In genomic region chr11:53590368-53590768, GRCm38 (mm10) we compare ENCODE assay signal across 8 mouse cellular contexts. TPM values are rescaled to one million over a fixed set of nuclear protein-coding genes. Genes with fewer than 3 reads are reported as not detected.
DNase-seq lines count a peak whose midpoint lies in the region; ATAC-seq and TF ChIP-seq lines count a peak whose summit lies in the region.
"Had no signal": no experiment of that assay in that cellular context is flagged by ENCODE, and none has a peak within 500 bp of the region (broad histone marks: within the 10 kb centered on the region; RNA-seq: fewer than 3 reads in every experiment).

No protein-coding gene starts in this region.

- no peaks in the 10 kb centered on the region for H3K27me3 ChIP-seq in G1E (ENCODE audit: insufficient read depth, low read length)
- H3K27me3 ChIP-seq in liver, embryonic 14.5 days (ENCODE audit: control insufficient read depth, insufficient read depth, low read length), result no peaks in the 10 kb centered on the region
- H3K27me3 ChIP-seq: stomach, embryonic 15.5 days had no signal

- H3K9me3 ChIP-seq in G1E (replicated peaks), result 0 out of 2 replicates have a peak, but pooled peaks cover 1% of the 10 kb centered on the region
- H3K9me3 ChIP-seq in liver, embryonic 14.5 days (ENCODE audit: control insufficient read depth, low read length), result no peaks in the 10 kb centered on the region
- H3K9me3 ChIP-seq: stomach, embryonic 15.5 days had no signal

- H3K9ac ChIP-seq in liver, embryonic 14.5 days (replicated peaks), result peak overlapping the region; percentile 31; the same call in 1 of the 2 replicates
- H3K9ac ChIP-seq: stomach, embryonic 15.5 days had no signal

- 15% methylated on average over 15 of the region's 15 CpGs for WGBS in liver, embryonic 14.5 days (ENCODE audit: insufficient replicate concordance)

- peak; percentile 87 for TF ChIP-seq CTCF in G1E (IDR thresholded peaks at IDR 0.05; ENCODE audit: low read depth, low read length)
- peak; percentile 97 for TF ChIP-seq CTCF in liver, embryonic 14.5 days (IDR thresholded peaks at IDR 0.05; ENCODE audit: low read depth)

- H3K4me2 ChIP-seq in liver, embryonic 14.5 days (ENCODE audit: low read depth), result peak overlapping the region; percentile 60
- H3K4me2 ChIP-seq: stomach, embryonic 15.5 days had no signal

- H3K27ac ChIP-seq in liver, embryonic 14.5 days, result no peak overlapping the region
- H3K27ac ChIP-seq: stomach, embryonic 15.5 days had no signal

- peaks cover 37% of the 10 kb centered on the region for H3K4me1 ChIP-seq in G1E (ENCODE audit: insufficient read depth, low read depth, low read length)
- peaks cover 0 to 3% of the 10 kb centered on the region in 2 experiments; a peak in 2 of 4 replicates for H3K4me1 ChIP-seq in liver, embryonic 14.5 days (replicated peaks; ENCODE audit: control insufficient read depth in 2 of 2, insufficient read depth in 2 of 2, low read length in 1 of 2)
- H3K4me1 ChIP-seq: stomach, embryonic 15.5 days had no signal

- H3K4me3 ChIP-seq in G1E (ENCODE audit: low read depth, low read length), result no peak overlapping the region
- peak overlapping the region; percentile 17 to 30; a peak in 3 of 4 replicates for H3K4me3 ChIP-seq in liver, embryonic 14.5 days (ENCODE audit: insufficient read depth in 1 of 2, low read depth in 2 of 2, low read length in 2 of 2)
- H3K4me3 ChIP-seq: stomach, embryonic 15.5 days had no signal

- TF ChIP-seq EP300 in liver, embryonic 14.5 days (IDR thresholded peaks at IDR 0.05; ENCODE audit: low read depth), result no peak

- no peak for ATAC-seq in G1E (ENCODE audit: extremely low read depth, insufficient number of reproducible peaks, low FRiP score, poor library complexity, severe bottlenecking)
- peak; percentile 52; the same call in 1 of the 2 replicates for ATAC-seq in liver, embryonic 14.5 days (ENCODE audit: insufficient read depth)

- peaks cover 71% of the 10 kb centered on the region for H3K36me3 ChIP-seq in G1E (replicated peaks)
- H3K36me3 ChIP-seq in liver, embryonic 14.5 days (replicated peaks; ENCODE audit: control insufficient read depth, insufficient read depth, low read depth), result no peaks in the 10 kb centered on the region

- DNase-seq in layer of hippocampus, adult 11-12 months (ENCODE audit: low spot score), result peak; percentile 37
- DNase-seq in layer of hippocampus, adult 9-11 months, result no peak
- no peak for DNase-seq in G1E (ENCODE audit: low spot score)
- peak; percentile 9 to 10 for DNase-seq in adrenal gland, postnatal 4 days (ENCODE audit: low spot score in 2 of 2)
- peak; percentile 11 for DNase-seq in gastrocnemius, postnatal 25 days
- peak; percentile 41 to 60 (median 47) for DNase-seq in liver, embryonic 14.5 days (ENCODE audit: low read depth in 3 of 3, low spot score in 3 of 3)
- DNase-seq in spleen, adult 12 weeks (ENCODE audit: low spot score), result peak; percentile 73

RNA-seq across cellular contexts. Expression of gene Kif3a, which starts 23.2 kb away (rescaled TPM):
- total RNA-seq in G1E (2014; fragmentation: Nextera tagmentation) (20.2 and 22.3 TPM in 2 replicates), G1E (2017) (25.7 and 27.5 TPM in 2 replicates)
- polyA plus RNA-seq in G1E (2012), result 11.2 and 12.0 TPM in 2 replicates
- 10 to 100 TPM; 27.5 to 30.1 TPM for total RNA-seq in adrenal gland, postnatal 4 days (2021)
- total RNA-seq in gastrocnemius, postnatal 25 days (2021), result 1 to 10 TPM; 4.0 to 5.3 TPM
- 2.1 and 3.3 TPM in 2 replicates for polyA plus RNA-seq in liver, embryonic 14.5 days (2012; rRNA removed)
- 6.4 and 7.7 TPM in 2 replicates for polyA plus RNA-seq in liver, embryonic 14.5 days (2014; fragmentation: Nextera tagmentation; extraction: Ambion mirVana)

RNA-seq across cellular contexts. Expression of gene Il4, which starts 28.1 kb away (rescaled TPM):
- 35.8 and 40.6 TPM in 2 replicates for total RNA-seq in G1E (2014; fragmentation: Nextera tagmentation)
- total RNA-seq in G1E (2017), result 87.7 and 99.1 TPM in 2 replicates
- polyA plus RNA-seq in G1E (2012), result 0.43 and 1.0 TPM in 2 replicates
- total RNA-seq in adrenal gland, postnatal 4 days (2021), result not detected
- total RNA-seq in gastrocnemius, postnatal 25 days (2021), result not detected
- polyA plus RNA-seq in liver, embryonic 14.5 days (2012; rRNA removed), result 0.26 and 0.27 TPM in 2 replicates
- 0.61 and 0.73 TPM in 2 replicates for polyA plus RNA-seq in liver, embryonic 14.5 days (2014; fragmentation: Nextera tagmentation; extraction: Ambion mirVana)

RNA-seq across cellular contexts. Expression of gene Il13, which starts 44.1 kb away (rescaled TPM):
- total RNA-seq in G1E (2014; fragmentation: Nextera tagmentation) (0.63 TPM in 1 of 2 replicates, not detected in the other), G1E (2017) (3.2 and 4.7 TPM in 2 replicates)
- polyA plus RNA-seq in G1E (2012), result not detected in 2 replicates
- total RNA-seq in adrenal gland, postnatal 4 days (2021), result not detected
- not detected for total RNA-seq in gastrocnemius, postnatal 25 days (2021)
- polyA plus RNA-seq in liver, embryonic 14.5 days (2012; rRNA removed), result 0.04 TPM in 1 of 2 replicates, not detected in the other
- polyA plus RNA-seq in liver, embryonic 14.5 days (2014; fragmentation: Nextera tagmentation; extraction: Ambion mirVana), result not detected in 2 replicates
- polyA plus RNA-seq: stomach, embryonic 15.5 days had no signal

Comparison
In these comparisons a context has a peak if more than half of its experiments do, and no peak if none do; other contexts are left out.
1. DNase-seq: peak in layer of hippocampus, adult 11-12 months (single experiment), adrenal gland, postnatal 4 days (2 of 2), gastrocnemius, postnatal 25 days (single experiment), liver, embryonic 14.5 days (3 of 3) and spleen, adult 12 weeks (single experiment); none in layer of hippocampus, adult 9-11 months (single experiment) and G1E (single experiment).
2. RNA of gene Il4, which starts 28.1 kb away (total RNA-seq): 35.8 to 99.1 TPM in G1E; not detected in adrenal gland, postnatal 4 days and not detected in gastrocnemius, postnatal 25 days; every median in the first group is over 10 times any median in the second.